Mouse (Mus musculus): ENCODE measurements around the gene Clec16a. TPM values are rescaled to one million over a fixed set of nuclear protein-coding genes. Genes with fewer than 3 reads are reported as not detected.

Gene Clec16a
- polyA plus RNA-seq, 1 experiment, result 46.2 TPM

DNA sequence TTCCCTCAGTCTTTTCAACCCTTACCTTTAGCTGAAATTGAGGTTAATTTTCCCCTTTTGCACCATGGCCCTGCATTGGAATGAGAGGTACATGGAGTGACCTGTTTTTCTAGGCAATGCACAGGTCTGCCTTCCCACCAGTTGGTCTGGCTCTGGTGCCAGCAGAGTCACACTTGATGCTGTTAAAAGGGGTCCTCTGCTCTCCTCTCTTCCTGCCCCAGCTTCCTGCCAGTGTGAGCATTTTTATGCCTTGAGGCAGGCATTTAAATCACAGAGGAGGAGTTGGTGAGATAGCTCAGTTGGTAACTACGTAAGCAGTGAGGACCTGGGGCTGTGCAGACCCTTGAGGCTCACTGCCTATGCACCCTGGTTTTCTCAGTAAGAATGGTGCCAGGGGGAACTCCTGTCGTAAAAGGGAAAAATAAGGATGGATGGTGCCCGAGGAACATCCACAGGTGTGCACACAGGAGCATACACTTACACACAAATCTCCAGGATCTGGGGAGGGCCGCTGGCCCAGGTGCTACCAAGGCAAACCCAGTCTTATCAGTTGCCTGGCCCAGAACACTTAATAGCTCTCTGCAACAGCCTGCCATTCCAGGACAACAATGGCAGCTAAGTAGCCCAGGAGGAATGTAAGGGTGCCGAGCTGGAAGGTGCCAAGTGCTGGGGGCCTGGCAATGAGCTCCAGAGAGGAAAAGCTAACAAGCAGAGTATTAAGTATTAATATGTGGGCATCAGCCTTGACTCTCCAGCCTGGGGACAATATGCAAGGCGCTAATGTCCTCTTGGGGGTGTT, 152.9 kb downstream of the Clec16a start:
- TF ChIP-seq CTCF (IDR thresholded peaks at IDR 0.05; ENCODE audit: extremely low read depth, insufficient read depth, low read length), result no peak
- no peak for TF ChIP-seq POLR2A (IDR thresholded peaks at IDR 0.05; ENCODE audit: extremely low read depth, insufficient read depth, low read length)
- no peak overlapping the region for H3K4me3 ChIP-seq (ENCODE audit: insufficient read depth, low read length)
- no peak overlapping the region for H3K27ac ChIP-seq (ENCODE audit: insufficient read depth, low read length)
- no peaks in the 10 kb centered on the region for H3K4me1 ChIP-seq (ENCODE audit: control insufficient read depth, insufficient read depth, low read length)

- no peak overlapping the region for H3K27ac ChIP-seq (ENCODE audit: insufficient read depth, low read length)
- H3K4me3 ChIP-seq (ENCODE audit: insufficient read depth, low read length), result no peak overlapping the region
- TF ChIP-seq CTCF (IDR thresholded peaks at IDR 0.05; ENCODE audit: extremely low read depth, insufficient read depth, low read length) (no peak), POLR2A (IDR thresholded peaks at IDR 0.05; ENCODE audit: extremely low read depth, insufficient read depth, low read length) (no peak)
Measured at GRCm38 (mm10) chr16:10699316-10699715, 154.2 kb downstream of the Clec16a start.

DNA sequence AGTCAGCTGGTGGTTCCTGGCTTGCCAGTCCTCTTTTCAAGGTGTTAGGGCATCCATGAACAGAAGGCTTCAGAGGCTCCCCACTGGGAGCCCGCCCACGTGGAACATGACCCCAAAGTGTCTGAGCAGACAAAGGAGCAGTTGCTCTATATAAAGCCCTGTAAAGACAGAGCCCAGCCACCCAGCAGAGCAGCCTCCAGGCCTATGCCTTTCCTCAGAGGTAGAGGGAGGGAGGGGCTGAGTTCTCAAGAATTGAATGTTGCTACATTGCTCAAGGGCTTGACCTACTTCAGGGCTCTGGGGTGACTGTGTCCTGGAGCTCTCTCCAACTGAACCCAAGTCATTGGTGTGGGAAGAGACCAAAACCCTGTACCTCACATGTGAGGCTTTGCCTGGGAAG, 155.0 kb downstream of the Clec16a start:
- Histone ChIP-seq H3K4me1 (ENCODE audit: control insufficient read depth, insufficient read depth, low read length) (no peaks in the 10 kb centered on the region), H3K27ac (ENCODE audit: insufficient read depth, low read length) (no peak overlapping the region), H3K4me3 (ENCODE audit: insufficient read depth, low read length) (no peak overlapping the region)
- TF ChIP-seq CTCF (IDR thresholded peaks at IDR 0.05; ENCODE audit: extremely low read depth, insufficient read depth, low read length) (no peak), POLR2A (IDR thresholded peaks at IDR 0.05; ENCODE audit: extremely low read depth, insufficient read depth, low read length) (no peak)

More at GRCm38 (mm10) chr16:10699316-10699715, 154.2 kb downstream of the Clec16a start:
- no peaks in the 10 kb centered on the region for H3K4me1 ChIP-seq (ENCODE audit: control insufficient read depth, insufficient read depth, low read length)

DNA sequence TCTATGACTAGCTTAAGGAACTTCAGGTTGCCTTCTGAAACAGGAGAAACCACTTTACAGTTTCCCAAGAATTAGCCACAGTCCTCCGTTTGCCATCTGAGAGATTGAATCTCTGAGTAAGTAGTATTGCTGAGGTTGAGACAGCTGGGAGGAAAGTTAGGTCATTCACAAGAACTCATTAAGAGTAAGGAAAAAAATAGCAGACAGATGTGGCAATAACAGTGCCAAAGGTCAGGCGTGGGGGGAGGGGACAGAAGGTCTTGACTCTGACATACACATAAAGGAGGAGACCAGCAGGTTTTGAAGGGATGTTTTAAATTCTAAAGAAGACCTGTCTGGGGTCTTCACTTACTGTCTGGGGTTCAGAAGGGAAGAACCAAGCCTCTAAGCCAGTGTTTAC, 157.3 kb downstream of the Clec16a start:
- H3K27ac ChIP-seq (ENCODE audit: insufficient read depth, low read length), result no peak overlapping the region
- no peaks in the 10 kb centered on the region for H3K4me1 ChIP-seq (ENCODE audit: control insufficient read depth, insufficient read depth, low read length)
- no peak overlapping the region for H3K4me3 ChIP-seq (ENCODE audit: insufficient read depth, low read length)
- TF ChIP-seq CTCF (IDR thresholded peaks at IDR 0.05; ENCODE audit: extremely low read depth, insufficient read depth, low read length) (no peak), POLR2A (IDR thresholded peaks at IDR 0.05; ENCODE audit: extremely low read depth, insufficient read depth, low read length) (no peak)

DNA sequence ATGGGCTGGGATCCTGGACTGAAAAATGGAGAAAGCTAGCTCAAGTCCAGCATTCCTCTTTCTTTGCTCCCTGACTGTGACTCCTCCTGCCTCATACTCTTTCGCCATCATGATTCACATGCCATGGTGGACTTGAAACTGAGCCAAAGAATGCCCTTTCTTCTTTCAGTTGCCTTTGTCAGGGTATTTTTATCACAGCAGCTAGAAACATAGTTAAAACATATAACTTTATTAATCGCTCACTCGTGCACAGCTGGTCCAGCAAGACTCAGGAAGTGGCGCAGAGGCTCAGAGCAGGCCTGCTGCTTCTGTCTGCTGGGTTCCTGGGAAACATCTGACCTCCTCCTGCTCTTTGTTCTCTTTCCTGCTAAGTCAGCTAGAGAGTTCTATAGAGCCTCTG, 158.8 kb downstream of the Clec16a start:
- H3K27ac ChIP-seq (ENCODE audit: insufficient read depth, low read length), result no peak overlapping the region
- H3K4me1 ChIP-seq (ENCODE audit: control insufficient read depth, insufficient read depth, low read length), result no peaks in the 10 kb centered on the region
- TF ChIP-seq POLR2A (IDR thresholded peaks at IDR 0.05; ENCODE audit: extremely low read depth, insufficient read depth, low read length), result no peak
- no peak for TF ChIP-seq CTCF (IDR thresholded peaks at IDR 0.05; ENCODE audit: extremely low read depth, insufficient read depth, low read length)
- H3K4me3 ChIP-seq (ENCODE audit: insufficient read depth, low read length), result no peak overlapping the region

- no peak overlapping the region for H3K4me3 ChIP-seq (ENCODE audit: insufficient read depth, low read length)
- TF ChIP-seq CTCF (IDR thresholded peaks at IDR 0.05; ENCODE audit: extremely low read depth, insufficient read depth, low read length) (no peak), POLR2A (IDR thresholded peaks at IDR 0.05; ENCODE audit: extremely low read depth, insufficient read depth, low read length) (no peak)
- no peaks in the 10 kb centered on the region for H3K4me1 ChIP-seq (ENCODE audit: control insufficient read depth, insufficient read depth, low read length)
- H3K27ac ChIP-seq (ENCODE audit: insufficient read depth, low read length), result no peak overlapping the region
Measured at GRCm38 (mm10) chr16:10705396-10705795, 160.3 kb downstream of the Clec16a start.

DNA sequence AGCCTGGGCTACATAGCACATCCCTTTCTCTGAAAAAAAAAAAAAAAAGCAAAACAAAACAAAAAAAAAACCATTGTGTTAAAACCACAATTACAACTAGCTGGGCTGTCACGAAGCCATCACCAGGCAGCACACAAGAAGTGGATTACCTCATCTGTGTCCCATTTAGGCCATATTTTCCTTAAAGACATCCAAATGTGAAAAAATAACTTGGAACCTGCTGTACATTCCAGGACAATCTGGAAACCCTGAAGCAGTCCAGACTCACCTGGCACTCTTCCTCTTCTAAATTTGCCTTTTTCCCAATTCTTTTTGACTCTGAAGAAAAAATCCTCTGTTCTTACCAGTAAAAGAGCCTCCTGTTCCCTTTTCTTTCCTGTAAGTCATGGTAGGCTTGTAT, 166.4 kb downstream of the Clec16a start:
- Histone ChIP-seq H3K4me1 (ENCODE audit: control insufficient read depth, insufficient read depth, low read length) (no peaks in the 10 kb centered on the region), H3K27ac (ENCODE audit: insufficient read depth, low read length) (no peak overlapping the region), H3K4me3 (ENCODE audit: insufficient read depth, low read length) (no peak overlapping the region)
- no peak for TF ChIP-seq CTCF (IDR thresholded peaks at IDR 0.05; ENCODE audit: extremely low read depth, insufficient read depth, low read length)
- no peak for TF ChIP-seq POLR2A (IDR thresholded peaks at IDR 0.05; ENCODE audit: extremely low read depth, insufficient read depth, low read length)

- no peak overlapping the region for H3K27ac ChIP-seq (ENCODE audit: insufficient read depth, low read length)
- TF ChIP-seq POLR2A (IDR thresholded peaks at IDR 0.05; ENCODE audit: extremely low read depth, insufficient read depth, low read length), result no peak
- no peak for TF ChIP-seq CTCF (IDR thresholded peaks at IDR 0.05; ENCODE audit: extremely low read depth, insufficient read depth, low read length)
- no peaks in the 10 kb centered on the region for H3K4me1 ChIP-seq (ENCODE audit: control insufficient read depth, insufficient read depth, low read length)
- H3K4me3 ChIP-seq (ENCODE audit: insufficient read depth, low read length), result no peak overlapping the region
Measured at GRCm38 (mm10) chr16:10713041-10713440, 167.9 kb downstream of the Clec16a start.

DNA sequence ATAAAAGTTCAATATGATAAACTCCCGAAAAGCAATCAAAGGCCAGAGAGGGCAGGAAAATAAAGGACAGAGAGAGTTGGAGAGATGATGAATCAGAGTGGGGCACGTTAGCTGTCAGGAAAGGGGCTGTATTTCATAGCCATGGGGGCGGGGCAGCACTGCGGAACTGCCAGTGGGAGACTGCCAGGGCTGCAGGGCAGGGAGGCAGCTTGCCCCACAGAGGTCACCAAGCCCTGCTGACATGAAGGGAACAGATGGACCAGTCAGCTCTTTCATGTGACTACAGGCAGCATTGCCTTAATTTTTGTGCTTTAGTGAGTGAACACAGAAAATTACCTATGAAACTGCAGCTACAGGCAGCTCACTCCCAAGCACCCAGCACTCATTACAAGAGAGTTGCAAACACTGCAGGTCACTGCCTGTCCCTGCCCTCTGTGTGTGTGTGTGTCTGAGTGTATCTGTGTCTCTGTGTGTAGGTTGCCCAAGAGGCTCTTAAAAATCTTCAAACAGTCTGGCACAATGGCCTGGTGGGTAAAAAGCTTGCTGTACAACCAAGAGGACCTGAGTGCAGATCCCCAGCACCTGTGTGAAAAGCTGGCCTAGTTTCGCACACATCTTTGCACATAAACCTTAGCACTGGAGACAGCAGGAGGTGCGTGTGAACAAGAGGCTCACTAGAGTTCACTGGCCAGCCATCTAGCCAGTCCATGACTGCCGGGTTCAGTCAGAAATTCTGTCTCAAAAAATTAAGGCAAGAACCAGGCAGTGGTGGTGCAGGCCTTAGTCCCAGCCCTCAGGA, 168.5 kb downstream of the Clec16a start:
- TF ChIP-seq CTCF (IDR thresholded peaks at IDR 0.05; ENCODE audit: extremely low read depth, insufficient read depth, low read length), result no peak
- no peak for TF ChIP-seq POLR2A (IDR thresholded peaks at IDR 0.05; ENCODE audit: extremely low read depth, insufficient read depth, low read length)
- Histone ChIP-seq H3K27ac (ENCODE audit: insufficient read depth, low read length) (no peak overlapping the region), H3K4me1 (ENCODE audit: control insufficient read depth, insufficient read depth, low read length) (no peaks in the 10 kb centered on the region), H3K4me3 (ENCODE audit: insufficient read depth, low read length) (no peak overlapping the region)

Measured in cortical plate, adult 2 months (tissue).